Mouse (Mus musculus): ENCODE results near the gene Dnase1.

- TF ChIP-seq GATA1 (IDR thresholded peaks at IDR 0.05; ENCODE audit: low read length) (no peak), TAL1 (IDR thresholded peaks at IDR 0.05; ENCODE audit: low read length) (no peak)
Measured at GRCm38 (mm10) chr16:4087214-4087913, 50.6 kb downstream of the Dnase1 start.
